Comparison of ENCODE assay signal across 8 mouse cellular contexts in the genomic region with DNA sequence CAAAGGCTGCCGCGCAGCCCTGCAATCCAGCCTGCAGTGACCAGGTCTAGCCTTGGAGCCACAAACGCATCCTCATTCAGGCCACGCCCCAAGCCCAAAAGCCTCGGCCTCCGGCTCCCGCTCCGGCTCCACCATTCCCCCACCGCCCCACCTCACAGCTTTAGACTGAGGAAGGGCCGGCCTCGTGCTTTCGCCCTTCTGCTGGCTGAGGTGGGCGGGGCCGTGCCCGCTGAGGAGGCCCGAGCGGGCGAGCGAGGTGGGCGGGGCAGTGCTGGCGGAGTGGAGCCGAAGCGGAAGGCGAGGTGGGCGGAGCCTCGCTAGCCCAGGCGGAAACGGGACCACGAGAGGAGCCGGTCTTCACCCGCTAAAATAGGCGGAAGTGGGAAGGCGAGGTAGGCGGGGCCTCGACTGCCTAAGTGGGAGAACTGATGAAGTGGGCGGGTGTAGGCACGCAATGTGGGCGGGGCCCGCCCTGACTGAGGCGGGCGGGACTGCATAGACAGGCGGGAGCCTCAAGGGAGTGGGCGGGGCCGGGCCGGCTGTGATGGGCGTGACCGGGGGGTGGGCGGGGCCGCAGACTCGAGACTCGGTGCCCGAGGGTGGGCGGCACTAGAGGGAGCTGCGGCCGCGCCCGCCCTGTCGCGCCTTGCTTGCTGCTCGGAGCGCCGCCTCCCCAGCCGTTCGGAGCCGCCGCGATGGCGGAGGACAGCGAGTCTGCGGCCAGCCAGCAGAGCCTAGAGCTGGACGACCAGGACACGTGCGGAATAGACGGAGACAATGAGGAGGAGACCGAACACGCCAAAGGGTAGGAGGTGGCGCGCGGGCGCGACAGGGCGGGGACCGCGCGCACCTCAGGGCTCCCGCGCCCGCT. TPM values are rescaled to one million over a fixed set of nuclear protein-coding genes. Genes with fewer than 3 reads are reported as not detected.
A peak's percentile ranks its signal among the peaks of the same experiment; 100 is the strongest.
DNase-seq lines count a peak whose midpoint lies in the region; ATAC-seq and TF ChIP-seq lines count a peak whose summit lies in the region.

A gene (plus strand): TSS at position 611 of the 871 bp plus-strand sequence.

- H3K27me3 ChIP-seq in heart, embryonic 12.5 days (replicated peaks) = no peaks in the 10 kb centered on the region
- no peaks in the 10 kb centered on the region for H3K27me3 ChIP-seq in kidney, postnatal 0 days (ENCODE audit: insufficient read depth, low read length)
- no peaks in the 10 kb centered on the region for H3K27me3 ChIP-seq in liver, embryonic 11.5 days (replicated peaks; ENCODE audit: control insufficient read depth, insufficient read depth, low read length)
- H3K27me3 ChIP-seq in stomach, embryonic 14.5 days (ENCODE audit: control insufficient read depth, insufficient read depth, low read length) = no peaks in the 10 kb centered on the region

- peak within 1 kb of the TSS; percentile 94 for H3K9ac ChIP-seq in heart, embryonic 12.5 days
- H3K9ac ChIP-seq in kidney, postnatal 0 days (ENCODE audit: low read depth, low read length) = peak within 1 kb of the TSS; percentile 75
- peak within 1 kb of the TSS; percentile 82 for H3K9ac ChIP-seq in liver, embryonic 11.5 days (ENCODE audit: low read depth, low read length)
- peak within 1 kb of the TSS; percentile 69 for H3K9ac ChIP-seq in stomach, embryonic 14.5 days (replicated peaks; ENCODE audit: low read depth, low read length)

- H3K4me2 ChIP-seq in heart, embryonic 12.5 days = peak within 1 kb of the TSS; percentile 86
- peak within 1 kb of the TSS; percentile 82 for H3K4me2 ChIP-seq in kidney, postnatal 0 days (ENCODE audit: low read length)
- H3K4me2 ChIP-seq in liver, embryonic 11.5 days = peak within 1 kb of the TSS; percentile 84
- peak within 1 kb of the TSS; percentile 69 for H3K4me2 ChIP-seq in stomach, embryonic 14.5 days (replicated peaks; ENCODE audit: low read depth, low read length)

- peak; percentile 94 for ATAC-seq in erythroid progenitor cell, adult 5-6 weeks (replicated peaks; ENCODE audit: low FRiP score, poor library complexity, severe bottlenecking)
- peak; percentile 98 for ATAC-seq in heart, embryonic 12.5 days (ENCODE audit: insufficient number of reproducible peaks, low FRiP score)
- ATAC-seq in kidney, postnatal 0 days (replicated peaks; ENCODE audit: low FRiP score, low read depth) = peak; percentile 98
- ATAC-seq in liver, embryonic 11.5 days (replicated peaks; ENCODE audit: low FRiP score) = peak; percentile 93
- ATAC-seq in stomach, embryonic 14.5 days (ENCODE audit: insufficient number of reproducible peaks, insufficient read depth, low FRiP score, low read depth) = peak; percentile 96

- peaks cover 18% of the 10 kb centered on the region for H3K4me1 ChIP-seq in heart, embryonic 12.5 days (replicated peaks)
- 0 out of 2 replicates have a peak, but pooled peaks cover 7% of the 10 kb centered on the region for H3K4me1 ChIP-seq in kidney, postnatal 0 days (replicated peaks; ENCODE audit: insufficient read depth, low read length)
- peaks cover 14% of the 10 kb centered on the region for H3K4me1 ChIP-seq in liver, embryonic 11.5 days (replicated peaks; ENCODE audit: control insufficient read depth, insufficient read depth, low read length)
- H3K4me1 ChIP-seq in stomach, embryonic 14.5 days (ENCODE audit: control insufficient read depth, insufficient read depth, low read length) = 0 out of 2 replicates have a peak, but pooled peaks cover 6% of the 10 kb centered on the region

- peak; percentile 40; the same call in 1 of the 2 replicates for TF ChIP-seq CTCF in kidney, postnatal 0 days (IDR thresholded peaks at IDR 0.05; ENCODE audit: low read depth)

- H3K36me3 ChIP-seq in heart, embryonic 12.5 days = no peaks in the 10 kb centered on the region
- H3K36me3 ChIP-seq in kidney, postnatal 0 days (ENCODE audit: insufficient read depth, low read length) = no peaks in the 10 kb centered on the region
- H3K36me3 ChIP-seq in liver, embryonic 11.5 days (ENCODE audit: control insufficient read depth, insufficient read depth, low read length) = no peaks in the 10 kb centered on the region
- no peaks in the 10 kb centered on the region for H3K36me3 ChIP-seq in stomach, embryonic 14.5 days (ENCODE audit: control insufficient read depth, insufficient read depth, low read length)

- no peaks in the 10 kb centered on the region for H3K9me3 ChIP-seq in heart, embryonic 12.5 days (replicated peaks)
- no peaks in the 10 kb centered on the region for H3K9me3 ChIP-seq in kidney, postnatal 0 days (replicated peaks; ENCODE audit: low read length)
- H3K9me3 ChIP-seq in liver, embryonic 11.5 days (ENCODE audit: control insufficient read depth, low read length) = no peaks in the 10 kb centered on the region
- no peaks in the 10 kb centered on the region for H3K9me3 ChIP-seq in stomach, embryonic 14.5 days (ENCODE audit: control insufficient read depth, low read depth, low read length)

- peak; percentile 100 for DNase-seq in CD4-positive helper T cell, adult 2 months (ENCODE audit: low read depth, low spot score)
- DNase-seq in brain, embryonic 18.5 days (ENCODE audit: low read depth, low spot score) = peak; percentile 100
- DNase-seq in kidney, postnatal 0 days (ENCODE audit: low spot score) = peak; percentile 100
- peak; percentile 97 for DNase-seq in liver, embryonic 11.5 days (ENCODE audit: low spot score)
- DNase-seq in naive thymus-derived CD4-positive, alpha-beta T cell, adult 2 months (ENCODE audit: low read depth) = peak; percentile 100

- under 1% methylated on average over 84 of the region's 88 CpGs for WGBS in heart, embryonic 12.5 days
- under 1% methylated on average over 84 of the region's 88 CpGs for WGBS in kidney, postnatal 0 days
- under 1% methylated on average over 84 of the region's 88 CpGs for WGBS in liver, embryonic 11.5 days
- WGBS in stomach, embryonic 14.5 days = under 1% methylated on average over 84 of the region's 88 CpGs

- H3K27ac ChIP-seq in heart, embryonic 12.5 days (ENCODE audit: poor library complexity, severe bottlenecking) = peak within 1 kb of the TSS; percentile 93
- H3K27ac ChIP-seq in kidney, postnatal 0 days = peak within 1 kb of the TSS; percentile 87
- peak within 1 kb of the TSS; percentile 79 for H3K27ac ChIP-seq in liver, embryonic 11.5 days (ENCODE audit: low read depth, low read length)
- H3K27ac ChIP-seq in stomach, embryonic 14.5 days (ENCODE audit: low read length) = peak within 1 kb of the TSS; percentile 85

- peak within 1 kb of the TSS; percentile 92 for H3K4me3 ChIP-seq in heart, embryonic 12.5 days
- peak within 1 kb of the TSS; percentile 88 for H3K4me3 ChIP-seq in kidney, postnatal 0 days (replicated peaks; ENCODE audit: low read depth, low read length)
- peak within 1 kb of the TSS; percentile 59 for H3K4me3 ChIP-seq in liver, embryonic 11.5 days (ENCODE audit: low read depth, low read length)
- H3K4me3 ChIP-seq in stomach, embryonic 14.5 days (ENCODE audit: low read depth, low read length) = peak within 1 kb of the TSS; percentile 72

RNA-seq across cellular contexts. Expression of the gene that starts here (rescaled TPM):
- total RNA-seq in erythroid progenitor cell, adult 5-6 weeks (2015; ENCODE audit: low replicate concordance) = 9.7 and 11.7 TPM in 2 replicates
- 13.8 and 15.3 TPM in 2 replicates for total RNA-seq in erythroid progenitor cell, adult 5-6 weeks (2017; ENCODE audit: low replicate concordance)
- polyA plus RNA-seq in heart, embryonic 12.5 days (2016; fragmentation: Nextera tagmentation; extraction: Ambion mirVana) = 36.1 and 36.5 TPM in 2 replicates
- 34.9 and 40.1 TPM in 2 replicates for polyA plus RNA-seq in kidney, postnatal 0 days (2015; fragmentation: Nextera tagmentation; extraction: Ambion mirVana)
- 36.1 and 36.5 TPM in 2 replicates for polyA plus RNA-seq in liver, embryonic 11.5 days (2014; fragmentation: Nextera tagmentation; extraction: Ambion mirVana)
- 49.5 and 49.8 TPM in 2 replicates for polyA plus RNA-seq in stomach, embryonic 14.5 days (2014; fragmentation: Nextera tagmentation; extraction: Ambion mirVana)

Comparison
In these comparisons a context has a peak if more than half of its experiments do, and no peak if none do; other contexts are left out.
1. Peak in every context shown above with its lines: DNase-seq, ATAC-seq, H3K4me3 ChIP-seq and H3K27ac ChIP-seq.